Mouse (Mus musculus) layer of hippocampus, adult 18-20 months (tissue): ENCODE measurements at regions not wholly inside any gene's neighbourhood (a gene's known extent, or its start where the extent isn't known, plus 50 kb on each side); places are given as distances from the start of the nearest gene placed in this dataset.

Source experiments
- DNase-seq, 2 experiments: peaks; one replicate each; pipeline ENCODE4 v3.0.0; 2022; ENCODE audit warnings: low spot score in 2 of 2

DNA sequence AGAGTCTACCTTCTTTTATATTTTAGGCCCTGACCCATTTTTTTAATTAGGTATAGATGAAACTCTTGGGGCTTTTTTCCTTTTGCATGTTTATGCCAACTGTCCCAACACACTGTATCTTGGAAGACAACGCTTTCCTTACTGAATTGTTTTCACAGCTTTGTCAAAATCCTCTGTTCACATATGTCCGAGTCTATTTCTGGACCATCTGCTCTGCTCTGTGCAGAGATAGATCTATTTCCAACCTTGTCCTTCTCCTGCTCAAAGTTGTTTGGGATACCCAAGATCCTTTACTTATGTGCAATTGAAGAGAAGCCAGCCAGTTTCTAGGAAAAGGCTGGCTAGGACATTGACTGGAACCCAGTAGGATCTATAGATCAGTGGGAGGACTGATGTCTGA is 403.6 kb upstream of the Zdhhc25 start:
- peak in 1 of 2 experiments; percentile 15 for DNase-seq

GRCm38 (mm10) chr15:88202736-88203135 is 397.4 kb upstream of the Zdhhc25 start:
- no peak for DNase-seq

DNA sequence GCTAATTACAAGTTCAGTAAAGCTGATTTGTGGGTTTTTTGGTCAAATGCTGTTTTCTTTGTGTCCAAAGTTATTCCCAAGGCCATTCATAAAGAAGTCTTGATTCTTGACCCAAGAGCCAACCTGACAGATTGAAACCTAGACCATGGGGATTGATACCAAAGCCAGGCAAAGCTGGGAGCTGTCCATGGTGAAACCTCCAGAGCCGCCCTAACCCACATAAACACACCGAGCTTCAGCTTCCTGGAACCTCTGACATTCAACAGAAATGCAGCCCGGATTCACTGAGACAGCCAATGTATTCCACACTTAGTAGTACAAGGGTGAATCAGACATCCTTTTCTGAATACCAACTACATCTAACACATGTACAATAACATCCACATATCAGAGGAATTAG is 386.7 kb upstream of the Zdhhc25 start:
- DNase-seq: no peak

DNA sequence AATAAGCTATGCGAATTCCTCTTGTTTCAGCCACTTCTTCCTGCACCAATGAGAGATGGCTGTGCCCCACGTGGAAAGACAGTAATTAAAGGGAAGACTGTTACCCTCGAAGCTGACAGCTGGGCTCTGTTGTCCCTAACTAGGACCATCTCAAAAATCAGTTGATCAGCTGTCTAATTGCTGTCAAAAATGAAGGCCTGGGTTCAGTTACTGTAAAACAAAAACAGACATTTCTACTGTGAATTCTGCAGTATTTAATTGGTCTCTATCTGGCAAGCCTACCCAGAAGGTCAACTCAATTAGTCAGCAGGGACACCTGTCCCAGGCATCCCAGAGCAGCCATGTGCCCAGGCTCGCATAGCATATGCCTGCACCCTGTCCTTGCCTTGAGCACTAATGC is 385.8 kb upstream of the Zdhhc25 start:
- DNase-seq: no peak

- DNase-seq: no peak
Measured at GRCm38 (mm10) chr15:88229456-88229855, 370.6 kb upstream of the Zdhhc25 start.

- DNase-seq: peak; percentile 28 to 71
Measured at GRCm38 (mm10) chr15:88244606-88245005, 355.5 kb upstream of the Zdhhc25 start.

GRCm38 (mm10) chr15:88245496-88246246 is 354.4 kb upstream of the Zdhhc25 start:
- DNase-seq: no peak

DNA sequence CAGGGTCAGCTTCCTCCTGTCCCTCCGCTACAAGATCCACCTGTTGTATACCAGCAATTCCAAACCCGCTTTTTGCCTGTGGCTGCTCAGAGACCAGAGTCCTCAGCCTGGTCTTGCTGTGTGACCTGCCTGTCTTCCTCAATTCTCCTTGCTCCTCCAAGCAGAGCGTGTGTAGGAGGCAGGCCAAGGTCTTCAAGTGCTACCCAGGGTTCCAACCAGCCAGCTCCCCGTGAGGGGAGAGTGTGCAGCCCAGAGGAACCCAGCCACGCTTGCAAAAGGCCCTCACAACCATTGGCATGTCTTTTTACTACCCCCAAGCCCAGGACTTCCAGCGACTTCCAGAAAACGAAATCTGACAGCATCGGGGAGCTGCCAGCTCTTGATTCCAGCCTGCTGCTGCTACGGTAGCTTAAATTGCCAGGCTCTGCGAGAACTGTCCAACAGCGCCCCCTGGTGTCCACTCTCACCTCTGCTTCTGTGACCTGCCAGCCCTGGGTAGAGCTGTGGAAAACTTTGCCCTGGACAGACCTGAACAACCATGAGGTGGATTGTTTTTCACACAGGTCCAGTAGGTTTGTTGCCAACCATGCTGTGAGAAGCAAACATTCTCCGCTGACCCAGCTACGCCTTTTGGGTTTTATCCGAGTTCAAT is 352.0 kb upstream of the Zdhhc25 start:
- peak; percentile 83 to 96 for DNase-seq

- peak in 1 of 2 experiments; percentile 35 for DNase-seq
Measured at GRCm38 (mm10) chr15:88288051-88288450, 312.1 kb upstream of the Zdhhc25 start.

DNA sequence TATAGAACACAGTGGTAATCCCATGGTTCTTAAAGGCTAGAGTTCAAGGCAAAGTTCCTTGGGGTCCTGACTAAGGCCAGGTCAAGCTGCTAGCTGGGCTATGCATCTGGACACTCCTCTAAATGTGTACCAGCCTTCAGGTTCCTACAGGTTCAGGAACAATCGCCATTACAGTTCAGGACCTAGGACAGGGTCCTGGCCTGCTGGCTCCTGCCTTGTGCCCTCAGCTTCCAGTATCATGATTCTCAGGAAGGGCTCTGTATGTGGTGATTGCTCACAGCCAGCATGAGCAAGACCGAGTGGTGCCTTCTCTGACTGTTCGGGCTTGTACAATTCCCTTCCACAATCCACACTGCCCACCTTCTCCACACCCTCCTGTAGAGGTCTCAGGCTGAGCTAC is 311.4 kb upstream of the Zdhhc25 start:
- no peak for DNase-seq

DNA sequence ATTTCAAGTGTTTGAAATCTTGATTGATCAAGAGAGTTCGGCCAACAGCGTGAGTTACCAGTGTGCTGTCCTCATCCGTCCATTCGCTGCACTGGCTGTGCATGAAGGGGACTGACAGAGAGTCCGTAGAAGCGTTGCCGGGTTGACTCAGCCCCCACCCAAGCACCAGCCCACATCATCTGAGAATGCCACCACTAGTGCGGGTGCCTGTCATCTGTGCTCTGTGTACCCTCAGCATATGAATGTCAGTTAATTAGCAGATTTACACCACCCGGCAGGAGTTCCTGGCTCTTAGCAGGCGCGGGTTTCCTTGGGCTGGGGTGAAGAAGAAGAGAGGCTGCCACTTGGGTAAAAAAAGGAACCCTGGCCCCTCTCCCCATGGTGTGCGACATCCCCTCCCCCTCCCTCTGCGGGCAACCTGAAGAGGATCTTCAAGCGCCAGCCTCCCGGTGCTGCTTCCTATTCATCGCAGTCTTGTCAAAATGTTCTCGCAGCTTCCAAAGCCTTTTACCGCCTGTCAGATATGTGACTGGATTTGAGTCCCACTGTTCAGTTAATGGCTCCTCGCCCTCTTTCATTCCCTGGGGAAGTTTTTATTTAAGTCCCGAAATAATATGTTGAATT is 309.2 kb upstream of the Zdhhc25 start:
- DNase-seq: peak in 1 of 2 experiments; percentile 51

GRCm38 (mm10) chr15:88299061-88299460 is 301.0 kb upstream of the Zdhhc25 start:
- no peak for DNase-seq

- no peak for DNase-seq
Measured at GRCm38 (mm10) chr15:88311158-88311557, 288.9 kb upstream of the Zdhhc25 start.

DNA sequence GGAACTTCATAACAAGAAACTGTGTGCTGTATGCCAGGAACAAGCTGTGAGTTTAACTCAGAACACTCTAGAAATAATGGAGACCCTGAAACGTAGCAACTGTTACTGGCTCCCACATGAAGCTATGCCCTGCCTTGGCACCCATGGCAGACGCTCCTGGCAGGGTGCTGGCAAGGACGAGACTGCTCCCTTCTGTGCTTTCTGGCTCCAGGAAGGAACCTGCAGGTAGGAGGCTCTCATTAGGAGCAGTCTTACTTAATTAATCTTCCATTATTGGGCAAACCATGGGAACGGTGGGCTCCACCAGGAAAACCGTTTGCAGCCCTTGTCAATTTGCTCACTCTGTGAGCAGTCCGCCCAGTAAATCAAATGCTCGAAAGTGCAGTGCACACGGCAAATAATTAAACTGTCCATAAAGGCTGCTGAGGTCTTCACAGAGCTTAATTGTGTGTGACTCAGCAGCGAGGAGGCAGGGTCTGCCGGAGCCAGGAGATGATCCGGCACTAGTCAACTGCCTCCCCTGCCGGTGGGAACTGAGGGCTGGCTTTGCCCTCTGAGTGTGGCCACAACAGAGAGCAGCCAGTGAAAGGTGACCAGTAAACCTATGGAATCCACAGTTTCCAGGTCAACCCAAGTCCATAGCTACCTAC is 285.2 kb upstream of the Zdhhc25 start:
- DNase-seq: peak in 1 of 2 experiments; percentile 56

DNA sequence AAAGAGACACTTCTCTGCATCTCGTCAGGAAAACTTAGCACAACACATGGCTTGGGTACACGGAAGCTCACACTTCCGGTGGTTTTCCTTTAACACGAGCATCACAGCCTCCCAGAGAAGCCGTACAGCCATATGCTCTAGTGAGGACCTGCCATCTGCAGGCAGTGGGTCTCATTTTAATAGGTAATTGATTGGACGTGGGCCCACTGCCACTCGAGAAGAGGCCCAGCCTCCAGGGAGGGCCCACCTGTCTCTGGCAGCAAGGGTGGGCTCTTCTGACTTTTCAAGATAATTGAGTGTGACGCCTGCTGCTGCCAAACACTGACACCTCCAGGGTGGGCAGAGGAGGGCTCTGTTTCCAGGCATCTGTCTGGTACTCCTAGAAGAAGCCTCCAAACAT is 282.1 kb upstream of the Zdhhc25 start:
- peak in 1 of 2 experiments; percentile 15 for DNase-seq

GRCm38 (mm10) chr15:88319527-88319926 is 280.6 kb upstream of the Zdhhc25 start:
- DNase-seq: no peak

DNA sequence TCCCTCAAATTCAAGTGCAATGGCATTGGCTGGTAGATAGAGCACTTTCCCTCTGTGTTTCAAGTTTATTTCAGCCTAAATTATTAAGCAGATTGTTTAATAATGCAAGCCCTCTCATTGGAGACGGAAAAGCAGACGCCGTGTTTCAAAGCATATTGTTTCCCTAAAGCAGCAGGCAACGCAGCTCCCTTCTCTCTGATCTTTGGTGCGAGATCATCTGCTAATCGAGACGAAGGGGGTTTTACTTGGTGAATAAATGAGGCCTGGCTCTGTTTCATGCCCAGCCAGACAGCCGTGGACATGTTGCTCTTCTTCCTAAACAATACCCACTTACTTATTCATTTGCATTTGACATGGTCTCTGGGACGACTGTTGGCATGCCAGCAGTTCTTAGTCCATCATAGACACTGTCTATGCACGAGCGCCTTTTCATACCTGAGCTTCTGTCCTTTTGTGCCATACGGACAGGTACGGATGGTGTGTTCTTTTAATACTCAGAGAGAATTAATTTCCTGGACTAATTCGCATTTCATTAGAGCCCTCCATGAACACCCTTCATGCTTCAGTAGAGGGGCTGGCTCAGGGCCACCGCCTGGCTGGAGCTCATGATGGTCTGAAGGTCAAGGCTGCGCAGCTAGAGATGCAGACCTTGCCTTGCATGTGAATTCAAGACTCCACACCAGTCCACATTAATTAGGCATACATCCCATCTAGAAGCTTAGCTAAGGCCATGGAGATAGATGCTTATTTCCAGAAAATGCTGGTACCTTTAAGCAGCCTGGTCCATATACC is 276.3 kb upstream of the Zdhhc25 start:
- no peak for DNase-seq

- DNase-seq: no peak
Measured at GRCm38 (mm10) chr15:88325108-88325507, 275.0 kb upstream of the Zdhhc25 start.

GRCm38 (mm10) chr15:88353206-88353605 is 246.9 kb upstream of the Zdhhc25 start:
- DNase-seq: no peak

GRCm38 (mm10) chr15:88360375-88361035 is 239.6 kb upstream of the Zdhhc25 start:
- no peak for DNase-seq
